Mouse (Mus musculus) spleen, adult 2 months (tissue): Measurements from ENCODE around the gene Mmp28.

Experiments used
- CTCF ChIP-seq: fragments of 200-500 bp; IDR thresholded peaks from 2 replicates; pipeline ENCODE4 v1.5.1; 2011; ENCODE audit warnings: mild to moderate bottlenecking, inconsistent platforms; ENCODE audit not compliant: insufficient read depth, insufficient read length, insufficient replicate concordance; ENCODE audit errors: extremely low read depth
- POLR2A ChIP-seq: fragments of 200-500 bp; IDR thresholded peaks from 2 replicates; pipeline ENCODE4 v1.6.1; 2011; ENCODE audit warnings: low read depth, low read length, inconsistent platforms

DNA sequence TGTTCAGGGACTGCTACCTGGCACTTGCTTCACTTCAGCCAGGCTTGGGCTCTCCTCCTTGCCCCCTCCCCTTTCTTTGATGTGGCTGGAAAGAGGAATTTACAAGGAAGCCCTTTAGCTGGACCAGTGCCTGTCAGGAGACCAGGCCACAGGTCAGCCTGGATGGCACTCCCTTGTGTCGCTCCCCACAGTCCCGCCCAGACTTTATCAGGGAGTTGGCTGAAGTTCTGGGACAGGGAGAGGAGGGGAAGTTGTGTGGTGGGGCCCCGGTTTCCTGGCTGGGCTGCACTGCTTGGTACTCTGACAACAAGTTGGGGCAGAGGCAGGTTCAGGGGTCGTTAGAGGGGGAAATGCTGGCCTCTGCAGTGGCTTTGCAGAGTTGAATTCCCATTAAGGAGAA lies 8.3 kb downstream of the Mmp28 start:
- TF ChIP-seq CTCF, result no peak
- TF ChIP-seq POLR2A, result no peak
